Mouse (Mus musculus) liver, embryonic 12.5 days (tissue): ENCODE measurements around the gene Mdc1. TPM values are rescaled to one million over a fixed set of nuclear protein-coding genes. Genes with fewer than 3 reads are reported as not detected.

Experiments used
- ATAC-seq: fragments of 200-750 bp; cut with Nextera tagmentation; 2 replicates; pipeline ENCODE4 v1.8.0; 2017; ENCODE audit warnings: moderate number of reproducible peaks, mild to moderate bottlenecking, moderate library complexity
- H3K27ac ChIP-seq: fragments of 300-500 bp; sonication (generic); 2 replicates; pipeline ENCODE4 v1.5.1; 2016; ENCODE audit warnings: mild to moderate bottlenecking
- H3K27me3 ChIP-seq: fragments of 300-500 bp; sonication (generic); replicated peaks from 2 replicates; pipeline ENCODE4 v1.6.1; 2016; ENCODE audit warnings: mild to moderate bottlenecking, moderate library complexity
- H3K36me3 ChIP-seq: fragments of 300-500 bp; sonication (generic); 2 replicates; pipeline ENCODE4 v1.6.1; 2016; ENCODE audit warnings: mild to moderate bottlenecking, moderate library complexity
- H3K4me1 ChIP-seq: fragments of 300-500 bp; sonication (generic); 2 replicates; pipeline ENCODE4 v1.6.1; 2016
- H3K4me2 ChIP-seq: fragments of 300-500 bp; sonication (generic); 2 replicates; pipeline ENCODE4 v1.6.1; 2016; ENCODE audit warnings: mild to moderate bottlenecking, moderate library complexity
- H3K4me3 ChIP-seq: fragments of 300-500 bp; sonication (generic); 2 replicates; pipeline ENCODE4 v1.5.1; 2016; ENCODE audit warnings: mild to moderate bottlenecking, moderate library complexity
- H3K9ac ChIP-seq: fragments of 300-500 bp; sonication (generic); 2 replicates; pipeline ENCODE4 v1.6.1; 2016; ENCODE audit warnings: mild to moderate bottlenecking, moderate library complexity
- H3K9me3 ChIP-seq: fragments of 300-500 bp; sonication (generic); replicated peaks from 2 replicates; pipeline ENCODE4 v1.6.1; 2016; ENCODE audit warnings: mild to moderate bottlenecking, moderate library complexity
- WGBS: fragments of 180-500 bp; shearing (Covaris S2); methylation state at CpG from one replicate; pipeline ENCODE4 v1.1.7; 2016; ENCODE audit not compliant: insufficient replicate concordance; 5-methylcytosine and 5-hydroxymethylcytosine counted together
- polyA plus RNA-seq: library from polyadenylated mRNA; unstranded; fragments of >200 nt; fragmentation: Nextera tagmentation; extraction: Ambion mirVana; gene quantifications from 2 replicates; pipeline ENCODE4 v1.2.1, GENCODE M21; 2016

Mdc1 gene
- polyA plus RNA-seq, 1 experiment from 2014 or later: 15.0 TPM

DNA sequence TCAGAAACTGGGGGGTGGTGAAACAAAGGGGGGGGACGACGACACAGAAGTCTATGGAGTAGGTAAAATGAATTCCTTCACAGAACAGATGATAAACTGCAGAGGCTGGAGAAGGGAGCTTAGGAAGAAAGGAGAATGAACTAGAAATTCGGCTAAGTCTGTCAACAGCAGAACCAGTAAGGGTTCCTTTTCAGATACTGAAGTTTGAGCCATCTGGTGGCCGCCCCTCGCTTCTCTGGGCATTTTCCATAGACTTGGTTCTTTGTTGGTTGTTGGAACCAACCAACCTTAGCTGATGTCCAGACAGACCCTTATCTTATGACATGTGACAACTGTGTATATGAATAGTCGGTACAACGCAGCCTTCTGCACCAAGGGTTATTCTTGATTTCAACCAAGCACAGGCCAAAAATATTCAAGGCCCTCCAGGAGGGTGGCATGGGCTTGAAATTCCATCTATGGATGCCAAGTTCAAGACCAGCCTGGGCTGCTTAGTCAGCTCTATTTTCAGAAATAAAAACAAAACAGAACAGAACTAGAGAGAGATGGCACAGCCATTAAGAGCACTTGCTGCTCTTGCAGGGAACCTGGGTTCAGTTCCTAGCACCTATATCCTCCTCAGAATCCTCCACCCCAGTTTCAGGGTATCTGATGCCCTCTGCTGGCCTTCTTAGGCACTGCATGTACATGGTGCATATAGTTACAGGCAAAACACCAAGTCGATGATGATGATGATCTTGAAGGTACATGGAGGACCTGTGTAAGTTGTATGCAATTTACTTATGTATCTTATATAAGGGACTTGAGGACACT, 29.8 kb downstream of the Mdc1 start:
- H3K36me3 ChIP-seq: peaks cover 19% of the 10 kb centered on the region
- no peak for ATAC-seq
- peak overlapping the region; percentile 61 for H3K4me3 ChIP-seq
- peaks cover 80% of the 10 kb centered on the region for H3K4me1 ChIP-seq
- 35% methylated on average over 8 of the region's 8 CpGs for WGBS
- H3K9ac ChIP-seq: no peak overlapping the region; the same call in 1 of the 2 replicates
- H3K27me3 ChIP-seq: peaks cover 36% of the 10 kb centered on the region
- peaks cover 6% of the 10 kb centered on the region; the same call in 1 of the 2 replicates for H3K9me3 ChIP-seq
- H3K27ac ChIP-seq: peak overlapping the region; percentile 78
- H3K4me2 ChIP-seq: peak overlapping the region; percentile 91

DNA sequence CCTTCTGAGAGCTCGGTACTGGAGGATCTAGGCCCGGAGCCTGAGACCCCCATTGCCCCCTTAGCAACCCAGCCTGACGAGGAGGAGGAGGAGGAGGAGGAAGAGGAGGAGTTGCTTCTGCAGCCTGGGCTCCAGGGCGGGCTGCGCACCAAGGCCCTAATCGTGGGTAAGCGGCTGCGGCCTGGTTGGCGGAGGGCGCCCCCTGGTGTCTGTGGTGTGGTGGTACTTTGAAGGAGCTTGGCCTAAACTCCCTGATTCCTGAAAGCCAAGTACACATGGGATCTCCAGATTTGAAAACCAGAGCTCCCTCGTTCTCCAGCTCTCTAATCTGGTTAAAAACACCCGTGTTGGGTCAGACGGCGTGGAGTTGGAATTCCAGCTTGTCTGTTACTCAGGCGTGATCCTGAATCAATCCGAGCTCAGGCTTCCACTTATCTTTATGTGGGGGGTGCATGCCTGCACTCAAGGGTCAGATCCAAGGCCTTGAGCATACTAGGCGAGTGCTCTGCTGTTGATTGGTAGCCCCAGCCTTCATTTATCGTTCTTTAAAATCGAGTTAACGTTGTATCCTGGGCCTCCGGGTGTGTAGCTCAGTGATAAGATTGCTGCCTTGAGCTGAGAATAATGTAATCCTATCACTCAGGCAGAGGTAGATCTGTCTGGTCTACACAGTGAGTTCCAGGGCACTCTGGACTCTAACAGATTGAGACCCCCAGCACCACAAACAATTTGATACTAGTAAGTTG, 32.6 kb downstream of the Mdc1 start:
- Histone ChIP-seq H3K9me3 (peaks cover 6% of the 10 kb centered on the region; the same call in 1 of the 2 replicates), H3K36me3 (peaks cover 19% of the 10 kb centered on the region), H3K9ac (no peak overlapping the region; the same call in 1 of the 2 replicates), H3K27me3 (peaks cover 8% of the 10 kb centered on the region), H3K27ac (peak overlapping the region; percentile 27; the same call in 1 of the 2 replicates), H3K4me2 (peak overlapping the region; percentile 44), H3K4me1 (peaks cover 52% of the 10 kb centered on the region), H3K4me3 (no peak overlapping the region)
- peak; percentile 57 for ATAC-seq
- 10% methylated on average over 21 of the region's 21 CpGs for WGBS

DNA sequence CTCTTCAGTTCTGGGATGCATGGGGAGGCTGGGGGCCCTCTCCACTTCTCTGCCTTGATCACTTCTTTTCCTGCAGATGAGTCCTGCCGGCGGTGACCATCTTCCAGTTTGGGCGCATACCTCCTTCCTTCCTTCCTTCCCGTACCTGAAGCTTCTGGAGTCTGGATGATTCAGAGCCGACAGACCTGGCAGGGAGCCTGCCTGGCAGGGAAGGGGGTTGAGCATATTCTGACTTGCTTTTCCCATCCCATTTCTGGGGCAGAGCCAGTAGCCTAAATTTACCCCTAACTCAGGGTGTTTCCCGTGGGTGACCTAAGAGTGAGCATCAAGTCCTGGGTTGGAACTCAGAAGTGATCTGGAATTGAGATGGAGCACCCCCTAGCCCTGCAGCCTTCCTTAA, 33.4 kb downstream of the Mdc1 start:
- peaks cover 6% of the 10 kb centered on the region; the same call in 1 of the 2 replicates for H3K9me3 ChIP-seq
- H3K27ac ChIP-seq: no peak overlapping the region
- ATAC-seq: no peak
- 0 out of 2 replicates have a peak overlapping the region, but pooled peaks have one; percentile 15 for H3K9ac ChIP-seq
- no peaks in the 10 kb centered on the region; the same call in 1 of the 2 replicates for H3K27me3 ChIP-seq
- H3K4me1 ChIP-seq: peaks cover 47% of the 10 kb centered on the region
- WGBS: 75% methylated on average over 6 of the region's 6 CpGs
- no peak overlapping the region for H3K4me3 ChIP-seq
- H3K4me2 ChIP-seq: no peak overlapping the region
- peaks cover 19% of the 10 kb centered on the region for H3K36me3 ChIP-seq

DNA sequence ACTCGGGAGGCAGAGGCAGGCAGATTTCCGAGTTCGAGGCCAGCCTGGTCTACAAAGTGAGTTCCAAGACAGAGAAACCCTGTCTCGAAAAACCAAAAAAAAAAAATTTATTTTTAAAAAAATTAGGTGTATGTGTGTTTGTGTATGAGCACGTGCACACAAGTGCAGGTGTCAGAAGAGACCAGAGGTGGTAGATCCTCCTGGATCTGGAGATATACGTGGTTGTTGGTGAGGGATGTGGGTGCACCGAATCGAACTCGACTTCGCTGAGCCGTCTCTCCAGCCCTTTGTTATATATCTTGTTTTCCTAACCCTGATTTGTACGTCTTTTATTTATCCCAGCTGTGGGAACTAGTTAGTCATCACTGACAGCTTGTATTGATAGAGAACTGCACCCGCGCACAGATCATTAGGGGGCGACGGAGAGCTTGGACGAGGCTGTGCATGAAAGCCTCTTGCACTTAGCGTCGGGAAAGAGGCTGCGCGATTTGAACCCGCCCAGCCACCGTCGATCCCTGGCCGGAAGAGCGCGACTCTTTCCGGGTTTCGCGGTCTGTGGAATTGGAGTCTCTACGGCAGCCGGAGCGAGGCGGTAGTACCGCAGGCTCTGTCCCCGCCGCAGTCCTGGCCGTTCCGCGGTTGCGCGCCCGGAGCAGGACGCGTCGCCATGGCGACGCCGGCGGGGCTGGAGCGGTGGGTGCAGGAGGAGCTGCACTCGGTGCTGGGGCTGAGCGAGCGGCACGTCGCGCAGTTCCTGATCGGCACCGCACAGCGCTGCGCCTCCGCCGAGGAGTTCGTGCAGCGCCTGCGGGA, 38.1 kb downstream of the Mdc1 start, which contains the start of gene Dhx16:
Gene Dhx16 (plus strand): TSS at position 575 of the 813 bp plus-strand sequence.
- ATAC-seq: peak; percentile 90
- Histone ChIP-seq H3K9me3 (no peaks in the 10 kb centered on the region), H3K27me3 (no peaks in the 10 kb centered on the region), H3K4me2 (peak within 1 kb of the TSS; percentile 88), H3K4me1 (peaks cover 22% of the 10 kb centered on the region), H3K36me3 (peaks cover 44% of the 10 kb centered on the region), H3K4me3 (peak within 1 kb of the TSS; percentile 97), H3K27ac (peak within 1 kb of the TSS; percentile 79), H3K9ac (peak within 1 kb of the TSS; percentile 91)
- WGBS: 6% methylated on average over 66 of the region's 66 CpGs

DNA sequence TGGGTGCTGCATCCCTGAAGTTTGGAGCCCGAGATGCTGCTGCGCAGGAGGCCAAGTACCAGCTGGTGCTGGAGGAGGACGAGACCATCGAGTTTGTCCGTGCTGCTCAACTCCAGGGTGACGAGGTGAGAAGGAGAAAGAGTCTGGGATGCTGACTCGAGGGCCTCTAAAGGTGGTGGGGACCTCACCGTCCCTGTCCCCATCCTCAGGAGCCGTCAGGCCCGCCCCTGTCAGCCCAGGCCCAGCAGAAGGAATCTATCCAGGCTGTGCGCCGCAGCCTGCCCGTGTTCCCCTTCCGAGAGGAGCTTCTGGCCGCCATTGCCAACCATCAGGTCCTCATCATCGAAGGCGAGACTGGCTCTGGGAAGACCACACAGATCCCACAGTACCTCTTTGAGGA, 41.6 kb downstream of the Mdc1 start:
- Histone ChIP-seq H3K9me3 (no peaks in the 10 kb centered on the region), H3K27ac (no peak overlapping the region), H3K36me3 (peaks cover 70% of the 10 kb centered on the region), H3K4me1 (peaks cover 18% of the 10 kb centered on the region), H3K4me3 (no peak overlapping the region), H3K9ac (no peak overlapping the region), H3K4me2 (no peak overlapping the region), H3K27me3 (no peaks in the 10 kb centered on the region)
- WGBS: 91% methylated on average over 17 of the region's 17 CpGs
- no peak for ATAC-seq

DNA sequence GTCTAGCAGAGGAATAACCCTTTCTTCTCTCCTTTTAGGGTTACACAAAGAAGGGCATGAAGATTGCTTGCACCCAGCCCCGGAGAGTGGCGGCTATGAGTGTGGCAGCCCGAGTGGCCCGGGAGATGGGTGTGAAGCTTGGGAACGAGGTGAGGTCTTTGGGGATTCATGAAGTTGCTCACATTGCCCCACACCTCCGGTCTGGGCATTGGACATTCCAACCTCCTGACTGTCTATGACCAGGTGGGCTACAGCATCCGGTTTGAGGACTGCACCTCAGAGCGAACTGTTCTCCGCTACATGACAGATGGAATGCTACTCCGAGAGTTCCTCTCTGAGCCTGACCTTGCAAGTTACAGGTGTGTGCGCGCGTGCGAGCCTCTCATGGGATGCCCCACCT, 42.5 kb downstream of the Mdc1 start:
- Histone ChIP-seq H3K27ac (no peak overlapping the region), H3K36me3 (peaks cover 78% of the 10 kb centered on the region), H3K4me2 (no peak overlapping the region), H3K27me3 (no peaks in the 10 kb centered on the region), H3K4me3 (no peak overlapping the region), H3K9me3 (no peaks in the 10 kb centered on the region), H3K4me1 (peaks cover 18% of the 10 kb centered on the region), H3K9ac (no peak overlapping the region)
- no peak for ATAC-seq
- 91% methylated on average over 14 of the region's 14 CpGs for WGBS

DNA sequence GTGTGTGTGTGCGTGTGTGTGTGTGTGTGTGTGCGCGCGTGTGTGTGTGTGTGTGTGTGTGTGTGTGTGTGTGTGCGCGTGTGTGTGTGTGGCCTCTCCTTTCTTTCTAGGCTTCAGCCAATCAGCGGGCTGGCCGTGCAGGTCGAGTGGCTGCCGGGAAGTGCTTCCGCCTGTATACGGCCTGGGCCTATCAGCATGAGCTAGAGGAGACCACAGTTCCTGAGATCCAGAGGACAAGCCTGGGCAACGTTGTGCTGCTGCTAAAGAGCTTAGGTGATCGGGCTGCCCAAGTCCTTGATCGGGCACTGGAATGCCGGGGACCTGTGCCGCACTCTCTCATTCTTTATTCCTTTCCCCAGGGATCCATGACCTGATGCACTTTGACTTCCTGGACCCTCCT, 46.4 kb downstream of the Mdc1 start:
- Histone ChIP-seq H3K9me3 (no peaks in the 10 kb centered on the region), H3K9ac (no peak overlapping the region), H3K4me3 (no peak overlapping the region), H3K36me3 (peaks cover 99% of the 10 kb centered on the region), H3K27me3 (no peaks in the 10 kb centered on the region), H3K27ac (no peak overlapping the region), H3K4me1 (no peaks in the 10 kb centered on the region), H3K4me2 (no peak overlapping the region)
- ATAC-seq: no peak
- 89% methylated on average over 12 of the region's 17 CpGs for WGBS

DNA sequence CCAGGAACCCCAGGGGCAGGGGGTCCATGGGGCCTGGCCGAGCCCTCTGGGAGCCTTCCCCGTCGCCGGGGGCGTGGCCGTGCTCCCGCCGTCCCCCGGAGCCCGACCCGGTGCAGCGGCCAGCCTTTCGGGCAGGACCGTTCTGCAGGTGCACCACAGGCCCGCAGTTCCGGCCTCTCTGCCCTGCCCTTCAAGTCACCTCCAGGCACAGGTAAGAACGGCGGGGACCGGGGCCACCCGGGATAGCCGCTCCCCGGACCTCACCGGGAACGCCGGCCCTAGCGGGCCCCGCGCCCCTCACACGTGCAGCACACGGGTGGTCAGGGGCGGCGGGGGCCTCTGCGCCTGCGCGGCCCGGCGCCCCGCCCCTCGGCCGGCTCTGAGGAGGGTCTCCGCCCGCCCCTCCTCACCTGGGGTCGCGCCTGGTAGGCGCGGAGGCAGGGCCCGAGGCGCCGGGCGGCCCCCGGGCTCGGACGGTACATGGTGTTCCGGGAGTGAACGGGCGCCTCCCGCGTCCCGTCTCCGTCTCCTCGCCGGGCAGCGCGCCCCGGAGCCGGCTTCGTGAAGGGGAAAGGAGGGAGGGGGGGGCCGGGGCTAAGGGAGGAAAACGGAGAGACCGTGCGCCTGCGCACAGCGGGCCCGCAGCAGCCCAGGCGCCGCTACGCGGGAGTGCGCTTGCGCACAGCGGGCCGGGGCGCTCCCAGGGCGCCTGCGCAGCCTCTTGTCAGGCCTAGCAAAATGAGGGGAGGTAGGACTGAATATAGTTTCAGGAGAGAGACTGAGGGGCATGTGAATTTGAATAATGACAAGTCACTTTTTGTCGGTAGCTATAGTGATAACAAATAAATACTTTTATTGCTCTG, 55.7 kb downstream of the Mdc1 start, which contains the start of gene 2310061I04Rik:
Gene 2310061I04Rik (minus strand): TSS at position 651 of the 863 bp plus-strand sequence.
- peak; percentile 90 for ATAC-seq
- peak within 1 kb of the TSS; percentile 99 for H3K4me3 ChIP-seq
- H3K27ac ChIP-seq: peak within 1 kb of the TSS; percentile 89
- WGBS: under 1% methylated on average over 86 of the region's 86 CpGs
- H3K9me3 ChIP-seq: no peaks in the 10 kb centered on the region
- no peaks in the 10 kb centered on the region for H3K27me3 ChIP-seq
- peak within 1 kb of the TSS; percentile 97 for H3K9ac ChIP-seq
- H3K4me2 ChIP-seq: peak within 1 kb of the TSS; percentile 100
- peaks cover 48% of the 10 kb centered on the region for H3K4me1 ChIP-seq
- peaks cover 47% of the 10 kb centered on the region for H3K36me3 ChIP-seq

DNA sequence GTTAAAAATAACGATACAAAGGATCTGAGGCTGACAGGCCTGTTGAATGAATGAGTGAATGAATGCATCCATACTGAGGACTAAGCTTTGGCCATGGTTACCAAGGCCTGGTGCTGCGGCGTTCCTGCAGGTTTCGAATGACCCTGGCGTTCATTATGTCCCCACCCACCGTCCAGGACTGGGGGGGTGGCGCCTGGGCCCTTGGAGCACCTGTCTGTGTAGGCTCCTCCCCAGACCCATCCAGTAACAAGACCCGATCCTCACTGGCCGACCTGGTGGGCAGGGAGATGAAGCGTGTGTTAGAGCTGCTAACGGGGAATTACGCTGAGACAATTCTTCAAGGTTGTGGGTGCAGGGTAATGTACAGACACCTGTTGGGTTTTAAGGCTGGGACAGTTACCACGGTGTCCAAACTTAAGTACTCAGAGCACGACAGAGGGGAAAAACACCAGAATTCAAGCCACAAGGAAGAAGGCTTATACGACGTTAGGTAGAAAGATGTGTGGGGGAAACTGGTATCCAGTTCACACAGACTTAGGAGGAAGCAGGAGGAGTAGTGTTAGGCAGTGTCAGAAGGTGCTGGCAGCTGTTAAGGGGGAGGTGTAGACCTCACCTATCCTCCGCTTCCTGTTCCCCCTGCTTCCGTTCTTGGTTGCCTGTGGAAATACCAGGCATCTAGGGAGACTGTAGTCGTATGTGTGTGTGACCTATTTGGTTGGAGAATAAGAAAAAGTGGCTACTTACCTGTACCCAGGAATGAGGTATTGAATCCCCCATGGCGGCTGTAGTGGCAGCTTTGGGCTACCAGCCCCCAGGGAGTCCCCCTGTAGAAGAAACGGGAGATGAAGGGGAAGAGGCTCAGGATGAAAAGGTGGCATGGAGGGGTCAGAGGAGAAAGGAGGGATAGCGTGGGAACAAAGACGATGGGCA, 56.6 kb downstream of the Mdc1 start:
- H3K9me3 ChIP-seq: no peaks in the 10 kb centered on the region
- WGBS: 32% methylated on average over 23 of the region's 23 CpGs
- peak overlapping the region; percentile 97 for H3K9ac ChIP-seq
- peaks cover 39% of the 10 kb centered on the region for H3K36me3 ChIP-seq
- peak; percentile 66 for ATAC-seq
- H3K4me3 ChIP-seq: peak overlapping the region; percentile 99
- peak overlapping the region; percentile 89 for H3K27ac ChIP-seq
- no peaks in the 10 kb centered on the region for H3K27me3 ChIP-seq
- peaks cover 48% of the 10 kb centered on the region for H3K4me1 ChIP-seq
- peak overlapping the region; percentile 100 for H3K4me2 ChIP-seq

DNA sequence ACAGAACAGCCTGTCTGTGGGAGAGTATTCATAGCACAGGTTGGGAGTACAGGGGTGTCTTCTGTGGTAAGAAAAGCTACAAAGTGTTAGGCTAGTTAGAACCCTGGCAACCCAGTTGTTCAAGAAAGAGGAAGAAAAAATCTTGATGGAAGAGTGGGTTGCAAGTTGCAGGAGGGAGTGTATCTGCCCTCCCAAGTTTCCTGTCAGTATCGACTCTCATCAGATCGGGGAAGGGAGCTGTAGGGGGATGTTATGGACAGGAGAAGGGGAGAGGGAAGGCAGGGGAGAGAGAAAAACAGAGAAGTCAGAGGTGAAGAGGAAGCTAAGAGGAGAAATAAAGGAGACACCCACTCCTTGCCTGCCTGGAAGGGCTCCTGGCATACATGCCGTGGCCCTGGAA, 59.3 kb downstream of the Mdc1 start:
- 36% methylated on average over 3 of the region's 3 CpGs for WGBS
- no peak overlapping the region; the same call in 1 of the 2 replicates for H3K27ac ChIP-seq
- no peak overlapping the region; the same call in 1 of the 2 replicates for H3K9ac ChIP-seq

More for the DNA sequence above, 59.3 kb downstream of the Mdc1 start:
- no peaks in the 10 kb centered on the region for H3K27me3 ChIP-seq
- H3K4me1 ChIP-seq: peaks cover 52% of the 10 kb centered on the region
- H3K9me3 ChIP-seq: no peaks in the 10 kb centered on the region
- H3K36me3 ChIP-seq: peaks cover 36% of the 10 kb centered on the region
- ATAC-seq: no peak
- no peak overlapping the region for H3K4me3 ChIP-seq
- no peak overlapping the region for H3K4me2 ChIP-seq
